Mouse (Mus musculus): ENCODE measurements around the gene Palmd. TPM values are rescaled to one million over a fixed set of nuclear protein-coding genes. Genes with fewer than 3 reads are reported as not detected.

Palmd gene
- polyA plus RNA-seq, 1 experiment from 2014 or later = 3.9 TPM

Other genes with a start within 250 kb of the Palmd start
- gene Agl, start 160.8 kb downstream of the Palmd start, polyA plus RNA-seq (2016; fragmentation: Nextera tagmentation; extraction: Ambion mirVana) = 30.7 and 47.2 TPM in 2 replicates
- gene Frrs1, start 109.5 kb downstream of the Palmd start, polyA plus RNA-seq (2016; fragmentation: Nextera tagmentation; extraction: Ambion mirVana) = 24.8 and 32.7 TPM in 2 replicates
- not detected in 2 replicates for gene 4930455H04Rik, start 720 bp downstream of the Palmd start, polyA plus RNA-seq (2016; fragmentation: Nextera tagmentation; extraction: Ambion mirVana)